Mouse (Mus musculus) midbrain, embryonic 16.5 days (tissue): Measurements from ENCODE around the gene Car10. TPM values are rescaled to one million over a fixed set of nuclear protein-coding genes. Genes with fewer than 3 reads are reported as not detected.
"Not testable (repeated sequence)": the region's sequence is repeated elsewhere in the genome, so short reads cannot be mapped to it uniquely, and the experiment has no call there.

Source experiments
- ATAC-seq: fragments of 200-750 bp; cut with Nextera tagmentation; 2 replicates; pipeline ENCODE4 v1.8.0; 2017; ENCODE audit warnings: moderate TSS enrichment
- H3K27ac ChIP-seq: fragments of 300-500 bp; sonication (generic); 2 replicates; pipeline ENCODE4 v1.5.1; 2014; ENCODE audit warnings: mild to moderate bottlenecking, low read length, mixed read lengths
- H3K27me3 ChIP-seq: fragments of 300-500 bp; sonication (generic); 2 replicates; pipeline ENCODE4 v1.6.1; 2014; ENCODE audit warnings: low read depth, low read length, mixed read lengths; ENCODE audit not compliant: control insufficient read depth, insufficient read depth
- H3K36me3 ChIP-seq: fragments of 300-500 bp; sonication (generic); 2 replicates; pipeline ENCODE4 v1.6.1; 2014; ENCODE audit warnings: mild to moderate bottlenecking, low read length, moderate library complexity, mixed read lengths; ENCODE audit not compliant: control insufficient read depth, insufficient read depth
- H3K4me1 ChIP-seq: fragments of 300-500 bp; sonication (generic); 2 replicates; pipeline ENCODE4 v1.6.1; 2014; ENCODE audit warnings: mild to moderate bottlenecking, low read length, mixed read lengths; ENCODE audit not compliant: control insufficient read depth, insufficient read depth
- H3K4me2 ChIP-seq: fragments of 300-500 bp; sonication (generic); 2 replicates; pipeline ENCODE4 v1.6.1; 2014; ENCODE audit warnings: mild to moderate bottlenecking, low read length, mixed read lengths
- H3K4me3 ChIP-seq: fragments of 300-500 bp; sonication (generic); 2 replicates; pipeline ENCODE4 v1.5.1; 2014; ENCODE audit warnings: low read depth, mild to moderate bottlenecking, low read length, moderate library complexity, mixed read lengths
- H3K9ac ChIP-seq: fragments of 300-500 bp; sonication (generic); 2 replicates; pipeline ENCODE4 v1.6.1; 2014; ENCODE audit warnings: low read depth, low read length, mixed read lengths
- H3K9me3 ChIP-seq: fragments of 300-500 bp; sonication (generic); replicated peaks from 2 replicates; pipeline ENCODE4 v1.6.1; 2014; ENCODE audit warnings: mild to moderate bottlenecking, low read length, mixed read lengths; ENCODE audit not compliant: control insufficient read depth, poor library complexity, severe bottlenecking
- WGBS: fragments of 180-500 bp; shearing (Covaris S2); extraction: QIAGEN DNeasy Blood & Tissue Kit; methylation state at CpG from one replicate; pipeline ENCODE4 v1.1.7; 2014; 5-methylcytosine and 5-hydroxymethylcytosine counted together
- polyA plus RNA-seq: library from polyadenylated mRNA; unstranded; fragments of >200 nt; fragmentation: Nextera tagmentation; extraction: Ambion mirVana; gene quantifications from 2 replicates; pipeline ENCODE4 v1.2.1, GENCODE M21; 2015

Gene Car10
- polyA plus RNA-seq, 1 experiment from 2014 or later, result 65.4 TPM

DNA sequence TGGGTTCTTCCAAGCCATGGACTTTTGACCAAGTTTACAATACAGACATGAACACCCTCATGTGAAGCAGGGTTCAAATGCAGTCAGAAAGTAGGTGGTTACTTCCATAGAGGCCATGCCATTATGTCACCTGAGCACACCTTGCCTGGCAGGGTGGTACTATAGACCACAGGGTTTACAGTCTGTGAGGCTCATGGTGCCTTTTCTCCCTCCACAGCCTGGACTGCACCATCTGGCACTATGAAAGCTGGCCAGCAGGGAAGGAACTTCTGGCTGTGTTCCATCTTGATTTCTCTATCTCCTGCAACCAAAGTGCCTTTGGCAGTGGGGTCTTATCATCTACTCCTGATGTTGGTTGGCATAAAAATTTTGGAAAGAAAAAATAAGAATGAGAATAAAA is 295.5 kb downstream of the Car10 start:
- not testable (repeated sequence) for H3K27ac ChIP-seq, H3K4me2 ChIP-seq, H3K36me3 ChIP-seq, ATAC-seq, H3K4me3 ChIP-seq, H3K9ac ChIP-seq, H3K9me3 ChIP-seq, H3K4me1 ChIP-seq, H3K27me3 ChIP-seq

DNA sequence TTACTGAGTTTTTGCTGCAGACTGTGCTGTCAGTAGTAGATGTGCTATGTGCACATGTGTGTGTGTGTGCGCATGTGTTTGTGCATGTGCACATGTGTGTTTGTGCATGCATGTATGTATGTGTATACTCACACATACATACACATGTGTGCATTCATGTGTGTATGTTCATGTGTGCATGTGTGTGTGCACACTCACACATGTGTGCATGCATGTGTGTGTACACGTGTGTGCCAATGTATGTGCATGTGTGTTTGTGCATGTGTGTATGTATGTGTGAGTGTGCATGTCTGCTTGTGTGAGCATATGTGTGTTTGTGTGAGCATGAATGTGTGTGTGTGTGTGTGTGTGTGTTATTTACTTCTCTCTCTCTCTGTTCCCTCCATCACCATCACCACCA is 298.5 kb downstream of the Car10 start:
- H3K4me3 ChIP-seq, result no peak overlapping the region
- 91% methylated on average over 2 of the region's 2 CpGs for WGBS
- H3K4me1 ChIP-seq, result no peaks in the 10 kb centered on the region
- no peak overlapping the region for H3K4me2 ChIP-seq
- H3K9ac ChIP-seq, result no peak overlapping the region
- no peak overlapping the region for H3K27ac ChIP-seq
- no peaks in the 10 kb centered on the region for H3K27me3 ChIP-seq
- no peaks in the 10 kb centered on the region for H3K36me3 ChIP-seq
- ATAC-seq, result no peak
- H3K9me3 ChIP-seq, result no peaks in the 10 kb centered on the region

DNA sequence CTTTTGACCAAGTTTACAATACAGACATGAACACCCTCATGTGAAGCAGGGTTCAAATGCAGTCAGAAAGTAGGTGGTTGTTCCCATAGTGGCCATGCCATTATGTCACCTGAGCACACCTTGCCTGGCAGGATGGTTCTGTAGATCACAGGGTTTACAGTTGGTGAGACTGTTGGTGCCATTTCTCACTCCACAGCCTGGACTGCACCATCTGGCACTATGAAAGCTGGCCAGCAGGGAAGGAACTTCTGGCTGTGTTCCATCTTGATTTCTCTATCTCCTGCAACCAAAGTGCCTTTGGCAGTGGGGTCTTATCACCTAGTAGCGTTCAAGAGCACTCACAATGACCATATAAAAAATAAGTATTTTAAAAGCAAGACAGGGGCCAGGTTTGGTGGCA is 303.3 kb downstream of the Car10 start:
- not testable (repeated sequence) for H3K36me3 ChIP-seq, H3K4me1 ChIP-seq, H3K27me3 ChIP-seq, H3K9me3 ChIP-seq, ATAC-seq, H3K27ac ChIP-seq, H3K4me3 ChIP-seq, H3K9ac ChIP-seq, H3K4me2 ChIP-seq
- WGBS, result 87% methylated on average over 1 of the region's 1 CpGs

GRCm38 (mm10) chr11:93407981-93408380 is 310.2 kb downstream of the Car10 start:
- WGBS, result 93% methylated on average over 5 of the region's 5 CpGs
- Histone ChIP-seq H3K4me3 (no peak overlapping the region), H3K27me3 (no peaks in the 10 kb centered on the region), H3K36me3 (no peaks in the 10 kb centered on the region), H3K4me1 (no peaks in the 10 kb centered on the region), H3K4me2 (no peak overlapping the region), H3K27ac (no peak overlapping the region), H3K9ac (no peak overlapping the region), H3K9me3 (no peaks in the 10 kb centered on the region)
- ATAC-seq, result no peak

DNA sequence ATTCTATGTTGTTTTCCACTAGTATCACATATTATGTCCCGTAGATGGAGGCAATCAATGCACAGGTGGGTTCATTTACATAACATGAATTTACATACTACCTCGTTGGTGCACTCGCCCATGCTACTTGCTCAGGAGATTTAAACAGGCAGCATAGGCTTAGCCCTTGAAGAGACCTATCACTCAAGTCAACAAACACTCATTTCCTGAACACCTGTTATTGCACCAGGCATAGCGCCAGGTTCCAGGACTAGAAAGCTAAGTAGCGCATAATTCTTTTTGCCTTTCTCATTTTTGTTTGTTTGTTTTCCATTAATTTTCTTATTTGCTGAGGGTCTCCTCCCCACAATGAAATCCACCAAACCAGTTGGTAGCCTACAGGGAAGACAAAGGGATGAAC is 333.7 kb downstream of the Car10 start:
- no peak for ATAC-seq
- H3K27me3 ChIP-seq, result no peaks in the 10 kb centered on the region
- no peaks in the 10 kb centered on the region for H3K36me3 ChIP-seq
- no peaks in the 10 kb centered on the region for H3K4me1 ChIP-seq
- no peak overlapping the region for H3K9ac ChIP-seq
- H3K9me3 ChIP-seq, result no peaks in the 10 kb centered on the region
- no peak overlapping the region for H3K4me2 ChIP-seq
- no peak overlapping the region for H3K4me3 ChIP-seq
- 92% methylated on average over 5 of the region's 5 CpGs for WGBS
- H3K27ac ChIP-seq, result no peak overlapping the region

DNA sequence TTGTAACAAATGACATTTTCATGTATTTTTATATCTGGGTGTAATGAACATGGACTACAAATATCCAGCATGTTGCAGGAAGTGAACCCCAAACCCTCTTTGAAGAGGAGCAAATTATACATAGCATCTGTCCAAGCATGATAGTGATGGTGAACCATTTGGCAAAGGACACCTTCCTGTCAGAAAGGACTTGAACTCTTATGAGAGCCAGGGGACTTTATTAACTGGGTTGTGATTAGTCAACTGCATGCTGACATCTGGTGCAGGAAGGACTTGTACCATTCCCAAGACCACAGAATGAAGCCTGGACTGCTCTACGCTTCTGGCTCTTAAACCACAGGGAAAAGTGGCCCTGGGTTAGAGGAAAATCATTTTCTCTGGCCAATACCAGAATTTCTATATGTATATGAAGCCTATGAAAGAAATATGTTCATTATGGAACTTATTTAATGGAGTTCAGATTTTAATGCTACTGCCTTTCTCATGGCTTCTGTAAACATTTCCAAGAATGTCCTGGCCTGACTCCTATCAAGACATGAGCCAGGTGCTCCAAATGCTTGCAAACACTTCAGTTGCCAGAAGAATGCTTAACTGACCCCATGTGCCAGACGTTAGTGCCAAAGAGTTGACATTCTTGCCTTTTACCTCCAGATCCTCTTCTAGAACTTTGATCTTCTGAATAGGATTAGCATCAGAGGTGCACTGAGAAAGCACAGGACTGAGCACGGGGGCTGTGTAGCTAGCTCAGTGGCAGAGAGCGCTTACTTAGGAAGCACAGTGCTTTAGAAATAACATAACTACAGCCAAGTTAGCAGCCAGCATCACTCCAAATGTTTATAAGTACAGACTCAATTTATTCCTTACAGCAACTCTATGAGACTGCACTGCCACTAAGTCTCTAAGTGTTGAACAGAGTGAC is 337.4 kb downstream of the Car10 start:
- no peak overlapping the region for H3K9ac ChIP-seq
- no peak for ATAC-seq
- no peaks in the 10 kb centered on the region for H3K36me3 ChIP-seq
- no peaks in the 10 kb centered on the region for H3K4me1 ChIP-seq
- H3K27ac ChIP-seq, result no peak overlapping the region
- H3K4me3 ChIP-seq, result no peak overlapping the region
- no peaks in the 10 kb centered on the region for H3K9me3 ChIP-seq
- 54% methylated on average over 4 of the region's 4 CpGs for WGBS
- no peak overlapping the region for H3K4me2 ChIP-seq
- H3K27me3 ChIP-seq, result no peaks in the 10 kb centered on the region

- ATAC-seq, result no peak
- H3K9ac ChIP-seq, result no peak overlapping the region
- no peaks in the 10 kb centered on the region for H3K27me3 ChIP-seq
- no peak overlapping the region for H3K4me2 ChIP-seq
- H3K9me3 ChIP-seq, result no peaks in the 10 kb centered on the region
- no peak overlapping the region for H3K4me3 ChIP-seq
- no peak overlapping the region for H3K27ac ChIP-seq
- no peaks in the 10 kb centered on the region for H3K36me3 ChIP-seq
- 52% methylated on average over 2 of the region's 2 CpGs for WGBS
- no peaks in the 10 kb centered on the region for H3K4me1 ChIP-seq
Observed at GRCm38 (mm10) chr11:93436892-93437291, 339.1 kb downstream of the Car10 start.

DNA sequence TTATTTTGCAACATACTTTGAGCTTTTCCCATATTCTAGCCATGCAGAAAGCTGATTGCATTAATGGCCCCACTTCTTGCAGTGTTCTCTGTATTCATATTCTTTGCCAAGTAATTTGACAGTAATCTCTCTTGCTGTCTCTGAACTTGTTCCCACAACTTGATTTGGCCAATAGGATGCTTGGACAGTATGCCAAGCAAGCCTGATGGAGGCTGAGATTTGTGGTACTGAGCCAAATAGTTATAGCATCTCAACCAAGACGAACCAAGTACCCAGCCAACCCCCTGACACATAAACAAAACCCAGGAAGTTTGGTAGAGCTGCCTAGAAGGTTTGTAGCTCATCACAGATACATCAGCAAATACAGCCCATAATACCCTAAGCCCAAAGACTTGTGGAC is 342.6 kb downstream of the Car10 start:
- H3K4me1 ChIP-seq, result no peaks in the 10 kb centered on the region
- 84% methylated on average over 1 of the region's 1 CpGs for WGBS
- H3K9me3 ChIP-seq, result no peaks in the 10 kb centered on the region
- no peak overlapping the region for H3K27ac ChIP-seq
- H3K36me3 ChIP-seq, result no peaks in the 10 kb centered on the region
- no peak overlapping the region for H3K4me2 ChIP-seq
- no peak overlapping the region for H3K9ac ChIP-seq
- no peaks in the 10 kb centered on the region for H3K27me3 ChIP-seq
- no peak overlapping the region for H3K4me3 ChIP-seq
- no peak for ATAC-seq

- 92% methylated on average over 2 of the region's 2 CpGs for WGBS
- Histone ChIP-seq H3K9me3 (no peaks in the 10 kb centered on the region), H3K36me3 (no peaks in the 10 kb centered on the region), H3K4me3 (no peak overlapping the region), H3K27ac (no peak overlapping the region), H3K4me2 (no peak overlapping the region), H3K9ac (no peak overlapping the region), H3K27me3 (no peaks in the 10 kb centered on the region), H3K4me1 (0 out of 2 replicates have a peak, but pooled peaks cover 2% of the 10 kb centered on the region)
- no peak for ATAC-seq
Observed at GRCm38 (mm10) chr11:93443777-93444176, 345.9 kb downstream of the Car10 start.
